Mouse (Mus musculus) neural tube, embryonic 11.5 days (tissue): Measurements from ENCODE around the gene Sec61b. TPM values are rescaled to one million over a fixed set of nuclear protein-coding genes. Genes with fewer than 3 reads are reported as not detected.

ENCODE experiments used
- ATAC-seq: fragments of 200-750 bp; cut with Nextera tagmentation; 2 replicates; pipeline ENCODE4 v1.8.0; 2017; ENCODE audit warnings: moderate number of reproducible peaks, mild to moderate bottlenecking, moderate TSS enrichment, moderate library complexity; ENCODE audit not compliant: insufficient read depth, low FRiP score, low TSS enrichment
- DNase-seq: peaks from one replicate; pipeline ENCODE4 v3.0.0-alpha.2; 2015; ENCODE audit warnings: low spot score
- H3K27ac ChIP-seq: fragments of 300-500 bp; sonication (generic); 2 replicates; pipeline ENCODE4 v1.5.1; 2014; ENCODE audit warnings: low read depth, mild to moderate bottlenecking, low read length
- H3K27me3 ChIP-seq: fragments of 300-500 bp; sonication (generic); 2 replicates; pipeline ENCODE4 v1.6.1; 2014; ENCODE audit warnings: mild to moderate bottlenecking, low read length, mixed read lengths; ENCODE audit not compliant: control insufficient read depth, insufficient read depth
- H3K36me3 ChIP-seq: fragments of 300-500 bp; sonication (generic); 2 replicates; pipeline ENCODE4 v1.6.1; 2014; ENCODE audit warnings: mild to moderate bottlenecking, low read length, moderate library complexity, mixed read lengths; ENCODE audit not compliant: control insufficient read depth, insufficient read depth
- H3K4me1 ChIP-seq: fragments of 300-500 bp; sonication (generic); 2 replicates; pipeline ENCODE4 v1.6.1; 2014; ENCODE audit warnings: low read length, mixed read lengths; ENCODE audit not compliant: control insufficient read depth, insufficient read depth
- H3K4me2 ChIP-seq: fragments of 300-500 bp; sonication (generic); 2 replicates; pipeline ENCODE4 v1.6.1; 2014; ENCODE audit warnings: low read depth, mild to moderate bottlenecking, moderate library complexity
- H3K4me3 ChIP-seq: fragments of 300-500 bp; sonication (generic); 2 replicates; pipeline ENCODE4 v1.5.1; 2014; ENCODE audit warnings: low read depth, low read length
- H3K9ac ChIP-seq: fragments of 300-500 bp; sonication (generic); 2 replicates; pipeline ENCODE4 v1.6.1; 2014; ENCODE audit warnings: mild to moderate bottlenecking, low read length
- H3K9me3 ChIP-seq: fragments of 300-500 bp; sonication (generic); 2 replicates; pipeline ENCODE4 v1.6.1; 2016; ENCODE audit warnings: low read length; ENCODE audit not compliant: control insufficient read depth
- WGBS: fragments of 180-500 bp; shearing (Covaris S2); extraction: QIAGEN DNeasy Blood & Tissue Kit; methylation state at CpG from one replicate; pipeline ENCODE4 v1.1.7; 2014; 5-methylcytosine and 5-hydroxymethylcytosine counted together
- polyA plus RNA-seq: library from polyadenylated mRNA; unstranded; fragments of >200 nt; fragmentation: Nextera tagmentation; extraction: Ambion mirVana; gene quantifications from 2 replicates; pipeline ENCODE4 v1.2.1, GENCODE M21; 2014

Gene Sec61b
- polyA plus RNA-seq, 1 experiment from 2014 or later: 350 TPM

DNA sequence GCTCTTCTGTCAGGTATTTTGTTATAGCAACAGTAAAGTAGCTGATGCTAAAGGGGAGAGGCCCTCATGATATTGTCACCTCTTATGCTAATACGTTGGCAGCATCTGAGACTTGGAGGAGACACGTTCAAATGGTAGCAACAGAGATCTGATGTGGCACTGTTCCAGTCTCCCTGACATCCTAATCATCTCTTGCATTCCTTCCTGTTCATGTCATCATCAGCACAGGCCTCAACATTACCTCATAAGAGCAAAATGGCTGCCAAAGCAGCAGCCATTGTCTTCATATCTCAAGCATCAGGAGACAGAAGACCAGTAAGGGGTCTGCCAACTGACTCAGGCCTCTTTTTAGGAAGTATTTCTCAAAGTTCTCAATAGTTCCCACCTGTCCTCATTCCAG lies 20.2 kb downstream of the Sec61b start:
- H3K9ac ChIP-seq: no peak overlapping the region
- no peak overlapping the region for H3K4me2 ChIP-seq
- DNase-seq (no peak), ATAC-seq (no peak)
- 93% methylated on average over 2 of the region's 2 CpGs for WGBS
- no peaks in the 10 kb centered on the region for H3K9me3 ChIP-seq
- no peaks in the 10 kb centered on the region for H3K27me3 ChIP-seq
- no peak overlapping the region for H3K27ac ChIP-seq
- H3K36me3 ChIP-seq: no peaks in the 10 kb centered on the region
- H3K4me1 ChIP-seq: peaks cover 8% of the 10 kb centered on the region
- no peak overlapping the region for H3K4me3 ChIP-seq

DNA sequence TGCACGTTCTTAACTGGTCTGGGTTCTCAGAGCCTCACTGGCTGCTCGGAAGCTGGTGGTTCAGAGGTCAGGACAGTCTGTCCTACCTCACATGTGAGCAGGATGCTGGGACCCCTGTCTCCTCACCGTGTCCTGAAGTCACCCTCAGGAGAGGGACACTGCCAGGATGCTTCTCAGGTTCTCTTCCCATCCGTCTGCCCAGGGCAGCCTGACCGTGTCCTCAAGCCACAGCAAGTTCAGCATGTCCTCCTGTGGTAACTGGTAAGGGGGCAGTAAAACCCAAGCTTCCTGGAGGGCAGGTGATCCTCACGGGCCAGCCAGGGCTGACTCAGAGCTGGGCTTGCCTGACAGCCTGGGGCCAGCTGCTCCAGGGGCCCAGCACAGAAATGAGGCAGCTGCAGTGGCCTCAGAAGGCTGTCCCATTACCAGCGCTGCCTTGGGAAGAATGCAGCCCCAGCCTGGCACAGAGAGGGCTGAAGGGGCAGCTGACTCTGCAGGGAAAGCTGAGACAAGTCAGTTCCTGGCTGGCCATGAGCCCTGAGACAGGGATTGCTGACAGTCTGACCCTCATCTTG lies 23.4 kb downstream of the Sec61b start:
- WGBS: 66% methylated on average over 7 of the region's 7 CpGs
- H3K27me3 ChIP-seq: no peaks in the 10 kb centered on the region
- H3K27ac ChIP-seq: no peak overlapping the region
- H3K36me3 ChIP-seq: no peaks in the 10 kb centered on the region
- H3K4me1 ChIP-seq: no peaks in the 10 kb centered on the region; the same call in 1 of the 2 replicates
- no peak overlapping the region for H3K4me3 ChIP-seq
- no peaks in the 10 kb centered on the region for H3K9me3 ChIP-seq
- ATAC-seq: no peak
- no peak for DNase-seq
- H3K9ac ChIP-seq: no peak overlapping the region
- no peak overlapping the region for H3K4me2 ChIP-seq

DNA sequence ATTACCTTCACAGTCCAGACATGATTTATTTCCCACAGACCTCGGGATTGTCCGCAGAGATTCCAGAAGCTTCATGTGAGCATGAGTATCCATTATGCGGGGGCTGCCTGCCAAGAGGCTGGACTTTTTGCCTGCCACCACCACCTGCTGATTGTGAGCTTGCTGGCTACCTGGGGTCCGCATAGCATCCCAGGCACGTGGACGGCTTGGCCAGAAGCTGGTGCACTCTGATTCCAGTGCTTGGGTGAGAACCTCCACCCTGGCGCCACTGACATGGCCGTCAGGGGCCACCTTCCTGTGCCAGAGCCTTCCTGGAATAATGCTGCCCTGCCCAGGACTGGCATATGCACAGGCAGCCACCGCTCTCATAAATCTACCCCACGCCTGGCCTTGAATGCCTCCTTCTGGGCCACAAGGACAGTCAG lies 24.7 kb downstream of the Sec61b start:
- no peak for ATAC-seq
- WGBS: 72% methylated on average over 10 of the region's 10 CpGs

DNA sequence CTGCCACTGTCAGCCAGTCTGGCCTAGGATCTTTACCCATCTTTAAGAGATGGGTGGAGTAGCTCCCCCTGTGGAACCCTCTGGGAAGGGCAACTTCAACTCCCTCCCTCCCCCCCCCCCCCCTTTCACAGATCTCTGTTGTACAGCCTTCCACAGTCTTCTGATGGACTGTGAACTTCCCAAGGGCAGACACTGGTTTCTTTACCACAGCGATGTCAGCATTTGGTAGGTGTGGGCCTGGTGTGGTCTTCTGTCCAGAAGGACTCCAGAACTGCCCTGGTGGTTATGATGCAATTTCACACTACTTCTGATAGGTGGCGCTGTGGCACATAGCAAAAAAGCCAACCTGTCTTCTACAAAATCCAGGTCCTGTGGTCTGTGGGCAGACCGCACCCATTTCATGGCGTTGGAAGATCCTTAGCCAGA lies 28.1 kb downstream of the Sec61b start:
- Histone ChIP-seq H3K9me3 (no peaks in the 10 kb centered on the region), H3K4me3 (no peak overlapping the region), H3K4me2 (no peak overlapping the region), H3K27ac (no peak overlapping the region), H3K4me1 (no peaks in the 10 kb centered on the region), H3K27me3 (no peaks in the 10 kb centered on the region), H3K36me3 (no peaks in the 10 kb centered on the region), H3K9ac (no peak overlapping the region)
- no peak for ATAC-seq
- no peak for DNase-seq
- WGBS: 31% methylated on average over 4 of the region's 4 CpGs

More for the DNA sequence above, 24.7 kb downstream of the Sec61b start:
- Histone ChIP-seq H3K4me1 (no peaks in the 10 kb centered on the region), H3K27ac (no peak overlapping the region), H3K36me3 (no peaks in the 10 kb centered on the region), H3K4me2 (no peak overlapping the region), H3K9me3 (no peaks in the 10 kb centered on the region), H3K4me3 (no peak overlapping the region), H3K27me3 (no peaks in the 10 kb centered on the region), H3K9ac (no peak overlapping the region)
- DNase-seq: no peak

DNA sequence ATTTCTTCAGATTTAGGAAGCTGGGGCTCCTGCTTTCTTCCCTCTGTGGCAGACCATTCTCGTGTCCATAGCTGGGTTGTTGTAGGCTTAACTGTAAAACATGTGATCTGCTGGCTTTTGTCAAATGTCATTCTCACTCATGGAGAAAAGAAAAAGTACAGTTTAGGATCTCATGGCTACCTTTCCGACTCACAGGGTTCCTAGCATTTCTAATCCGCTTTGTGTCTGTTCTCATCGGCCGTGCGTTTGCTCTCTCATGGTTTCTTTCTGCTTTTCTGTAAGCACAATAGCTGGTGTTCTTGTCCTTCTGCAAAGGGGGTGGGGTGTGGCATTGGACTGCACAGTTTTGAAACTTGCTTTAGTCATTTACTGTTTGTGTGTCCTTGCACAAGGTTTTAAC lies 28.6 kb downstream of the Sec61b start:
- no peaks in the 10 kb centered on the region for H3K36me3 ChIP-seq
- WGBS: 86% methylated on average over 6 of the region's 6 CpGs
- DNase-seq (no peak), ATAC-seq (no peak)
- H3K9me3 ChIP-seq: no peaks in the 10 kb centered on the region
- H3K4me1 ChIP-seq: no peaks in the 10 kb centered on the region
- H3K4me2 ChIP-seq: no peak overlapping the region
- H3K9ac ChIP-seq: no peak overlapping the region
- H3K4me3 ChIP-seq: no peak overlapping the region
- no peaks in the 10 kb centered on the region for H3K27me3 ChIP-seq
- H3K27ac ChIP-seq: no peak overlapping the region

DNA sequence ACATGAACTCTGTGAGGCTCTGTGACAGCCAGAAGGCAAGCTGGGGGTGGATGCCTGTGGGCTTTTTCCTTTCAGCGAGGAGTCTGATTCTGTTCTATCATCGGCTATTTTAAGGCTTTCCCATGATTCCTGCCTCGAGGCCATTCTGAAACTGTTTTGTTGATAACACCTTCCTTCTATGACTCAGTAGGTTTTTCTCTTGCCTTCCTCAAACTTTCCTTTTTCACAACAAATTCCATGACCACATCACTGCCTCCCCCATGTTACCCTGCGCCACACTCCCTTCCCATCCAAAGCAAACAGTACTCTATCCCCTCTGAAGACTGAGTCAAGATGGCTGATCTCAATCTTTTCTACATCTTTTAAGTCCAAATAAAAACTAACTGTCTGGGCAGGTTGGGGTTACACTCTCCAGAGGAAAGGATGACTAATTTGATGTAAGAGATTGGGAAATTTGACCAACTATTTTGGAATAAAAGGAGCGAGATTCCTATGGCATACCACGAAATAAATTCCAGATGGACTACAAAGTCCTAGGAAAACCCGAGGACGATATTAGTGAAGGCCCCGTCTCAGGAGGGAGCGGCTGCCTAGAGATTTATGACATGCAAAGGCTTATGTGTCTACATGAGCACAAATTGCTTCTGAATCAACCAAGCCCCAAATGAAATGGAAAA lies 30.5 kb downstream of the Sec61b start:
- Histone ChIP-seq H3K36me3 (no peaks in the 10 kb centered on the region), H3K27me3 (no peaks in the 10 kb centered on the region), H3K4me1 (no peaks in the 10 kb centered on the region), H3K27ac (no peak overlapping the region), H3K4me2 (no peak overlapping the region), H3K4me3 (no peak overlapping the region), H3K9ac (no peak overlapping the region), H3K9me3 (no peaks in the 10 kb centered on the region)
- ATAC-seq (no peak), DNase-seq (no peak)
- WGBS: 76% methylated on average over 10 of the region's 10 CpGs

DNA sequence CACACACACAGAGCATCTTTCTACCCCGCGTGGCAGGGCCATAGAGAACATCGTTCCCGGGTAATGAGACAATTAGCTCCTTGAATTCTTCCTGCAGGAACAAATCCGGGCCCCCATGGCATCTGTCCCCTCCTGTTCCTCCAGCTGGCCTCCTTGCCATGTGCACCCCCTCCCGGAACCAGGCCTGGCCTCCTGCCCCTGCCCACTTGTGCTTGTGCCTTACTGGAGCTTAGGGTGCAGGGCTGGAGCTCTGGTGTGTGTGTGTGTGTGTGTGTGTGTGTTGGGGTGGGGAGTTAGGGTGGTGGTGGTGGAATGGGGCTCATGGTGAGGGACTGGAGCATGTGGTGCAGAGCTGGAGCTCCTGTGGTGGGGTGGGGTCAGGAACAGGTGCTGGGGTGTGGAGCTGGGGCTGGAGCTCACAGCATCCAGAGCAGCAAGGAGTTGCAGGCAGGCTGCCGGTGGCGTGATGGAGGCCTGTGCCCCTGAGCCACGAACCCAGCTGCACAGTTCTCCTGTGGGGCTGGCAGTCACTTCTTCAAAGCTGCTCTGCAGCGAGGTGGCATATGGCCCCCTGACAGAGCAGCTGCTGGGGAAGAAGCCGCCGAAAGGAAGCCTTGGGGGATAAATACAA lies 44.2 kb downstream of the Sec61b start:
- 0 out of 2 replicates have a peak, but pooled peaks have one; percentile 27 for ATAC-seq
- 51% methylated on average over 12 of the region's 12 CpGs for WGBS

DNA sequence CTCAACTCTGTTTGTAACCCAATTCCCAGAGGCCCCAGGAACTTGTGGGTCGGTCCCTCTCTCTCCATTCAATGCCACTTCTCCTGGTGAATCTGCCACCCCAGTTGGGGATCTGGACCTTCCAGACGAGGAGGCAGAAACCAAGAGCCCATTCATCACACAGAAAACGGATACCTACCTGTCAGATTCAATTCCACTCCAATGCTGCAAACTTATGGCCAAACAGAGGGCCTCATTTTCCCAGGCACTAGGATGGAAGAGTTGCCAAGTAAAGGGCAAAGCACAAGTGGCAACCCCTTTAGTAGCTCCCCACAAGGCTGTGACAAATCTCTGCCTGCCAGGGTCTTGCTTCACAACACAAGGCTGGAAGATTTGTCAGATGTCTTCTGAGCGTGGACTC lies 45.6 kb downstream of the Sec61b start:
- no peak for ATAC-seq
- Histone ChIP-seq H3K27ac (no peak overlapping the region), H3K27me3 (no peaks in the 10 kb centered on the region), H3K4me1 (no peaks in the 10 kb centered on the region), H3K36me3 (no peaks in the 10 kb centered on the region), H3K4me2 (no peak overlapping the region), H3K9ac (no peak overlapping the region), H3K9me3 (no peaks in the 10 kb centered on the region), H3K4me3 (no peak overlapping the region)
- no peak for DNase-seq
- 69% methylated on average over 4 of the region's 4 CpGs for WGBS

More for the DNA sequence above, 44.2 kb downstream of the Sec61b start:
- Histone ChIP-seq H3K36me3 (no peaks in the 10 kb centered on the region), H3K9me3 (no peaks in the 10 kb centered on the region), H3K27ac (no peak overlapping the region), H3K4me1 (no peaks in the 10 kb centered on the region), H3K4me2 (no peak overlapping the region), H3K27me3 (no peaks in the 10 kb centered on the region), H3K9ac (no peak overlapping the region), H3K4me3 (no peak overlapping the region)
- no peak for DNase-seq
